Mouse (Mus musculus) brain, embryonic 18.5 days (tissue): Measurements from ENCODE around the gene Gab1.

Experiments used
- DNase-seq: peaks from one replicate; pipeline ENCODE4 v3.0.0-alpha.2; 2012; ENCODE audit warnings: low read depth, low spot score

Gab1 gene

GRCm38 (mm10) chr8:80880196-80881106 lies at the start of gene Gab1:
Gene Gab1 (minus strand): TSS chr8:80880519.
- DNase-seq = peak; percentile 82

- DNase-seq = no peak
Observed at GRCm38 (mm10) chr8:80928770-80929169, 48.5 kb upstream of the Gab1 start.

GRCm38 (mm10) chr8:80923794-80924316 lies 43.5 kb upstream of the Gab1 start:
- no peak for DNase-seq

DNA sequence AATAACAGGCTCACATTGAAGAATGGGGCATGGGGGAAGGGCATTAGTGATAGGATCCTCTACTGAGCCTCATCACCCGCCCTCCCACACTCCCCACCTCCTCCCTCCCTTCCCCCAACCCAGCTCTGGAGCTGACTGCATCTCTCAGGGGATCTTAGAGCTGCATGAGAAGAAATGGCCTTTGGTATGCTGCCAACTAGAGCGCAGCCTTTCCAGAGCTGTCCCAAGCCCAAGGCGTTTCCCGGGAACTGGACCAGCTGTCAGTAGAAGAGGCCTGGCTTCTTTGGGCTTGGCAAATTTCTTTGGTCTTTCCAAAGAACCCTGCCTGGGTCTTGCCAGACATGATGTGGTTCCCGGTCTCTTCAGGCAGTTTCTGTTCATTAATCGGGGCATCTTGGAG lies 42.3 kb upstream of the Gab1 start:
- peak; percentile 51 for DNase-seq

GRCm38 (mm10) chr8:80919130-80919529 lies 38.8 kb upstream of the Gab1 start:
- no peak for DNase-seq

DNA sequence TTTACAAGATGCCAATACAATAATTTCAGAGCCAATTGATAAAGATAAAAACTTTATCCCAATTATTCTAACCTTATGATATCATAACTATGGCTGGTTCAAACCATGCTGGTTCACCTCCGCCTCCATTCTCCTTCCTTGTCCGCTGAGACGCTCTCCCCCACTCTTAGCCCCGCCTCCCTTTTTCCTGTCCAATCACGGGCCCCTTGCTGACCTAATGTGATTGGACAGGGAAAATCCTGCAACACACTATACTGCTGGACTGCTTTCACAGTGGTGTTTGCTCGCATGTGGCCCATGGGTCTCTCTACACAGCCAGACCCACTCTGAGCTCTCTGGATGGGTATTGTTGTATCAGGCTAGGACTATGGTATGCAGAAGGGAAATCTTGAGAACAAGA lies 38.2 kb upstream of the Gab1 start:
- DNase-seq = no peak

GRCm38 (mm10) chr8:80916463-80917235 lies 36.3 kb upstream of the Gab1 start:
- no peak for DNase-seq

GRCm38 (mm10) chr8:80913016-80913748 lies 32.9 kb upstream of the Gab1 start:
- peak; percentile 40 for DNase-seq

DNA sequence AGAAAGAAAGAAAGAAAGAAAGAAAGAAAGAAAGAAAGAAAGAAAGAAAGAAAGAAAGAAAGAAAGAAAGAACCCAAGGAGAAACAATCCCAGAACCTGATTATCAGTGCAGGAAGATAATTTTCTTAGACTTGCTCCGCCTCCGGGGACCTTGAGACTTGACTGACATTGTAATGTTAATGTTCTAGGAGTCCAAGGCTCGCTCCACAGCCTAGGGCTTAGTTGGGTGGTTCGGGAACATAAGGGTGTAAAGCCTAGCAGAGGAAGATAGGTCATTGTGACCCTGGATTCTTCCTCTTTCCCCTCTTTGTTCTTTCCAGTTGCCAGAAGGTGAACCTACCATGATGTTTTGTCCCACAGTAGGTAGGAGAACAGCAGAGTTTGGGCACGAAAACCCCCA lies 31.1 kb upstream of the Gab1 start:
- DNase-seq = no peak

GRCm38 (mm10) chr8:80908262-80908907 lies 28.1 kb upstream of the Gab1 start:
- DNase-seq = no peak

DNA sequence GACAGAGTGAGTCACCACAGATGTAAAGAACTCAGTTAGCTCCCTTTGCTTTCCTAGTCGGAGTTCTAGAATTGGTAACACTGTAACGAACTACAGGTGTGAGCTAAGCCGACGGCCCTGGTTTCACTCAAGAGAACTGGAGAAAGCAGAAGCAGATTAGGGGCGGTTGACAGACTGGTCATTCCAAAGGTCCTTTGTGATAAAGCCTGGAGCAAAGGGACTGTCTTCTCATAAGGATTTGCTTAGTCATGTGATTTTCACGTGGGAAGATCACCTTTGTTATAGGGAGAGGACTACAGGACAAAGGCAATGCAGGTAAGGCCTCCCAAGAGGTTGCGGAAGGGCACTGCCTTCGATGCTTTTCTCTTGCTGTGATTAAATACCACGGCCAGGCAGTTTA lies 22.0 kb upstream of the Gab1 start:
- no peak for DNase-seq

- DNase-seq = no peak
Observed at GRCm38 (mm10) chr8:80899364-80899763, 19.0 kb upstream of the Gab1 start.

GRCm38 (mm10) chr8:80896026-80896425 lies 15.7 kb upstream of the Gab1 start:
- DNase-seq = no peak

- DNase-seq = no peak
Observed at GRCm38 (mm10) chr8:80895397-80895796, 15.1 kb upstream of the Gab1 start.

GRCm38 (mm10) chr8:80894528-80894927 lies 14.2 kb upstream of the Gab1 start:
- no peak for DNase-seq

DNA sequence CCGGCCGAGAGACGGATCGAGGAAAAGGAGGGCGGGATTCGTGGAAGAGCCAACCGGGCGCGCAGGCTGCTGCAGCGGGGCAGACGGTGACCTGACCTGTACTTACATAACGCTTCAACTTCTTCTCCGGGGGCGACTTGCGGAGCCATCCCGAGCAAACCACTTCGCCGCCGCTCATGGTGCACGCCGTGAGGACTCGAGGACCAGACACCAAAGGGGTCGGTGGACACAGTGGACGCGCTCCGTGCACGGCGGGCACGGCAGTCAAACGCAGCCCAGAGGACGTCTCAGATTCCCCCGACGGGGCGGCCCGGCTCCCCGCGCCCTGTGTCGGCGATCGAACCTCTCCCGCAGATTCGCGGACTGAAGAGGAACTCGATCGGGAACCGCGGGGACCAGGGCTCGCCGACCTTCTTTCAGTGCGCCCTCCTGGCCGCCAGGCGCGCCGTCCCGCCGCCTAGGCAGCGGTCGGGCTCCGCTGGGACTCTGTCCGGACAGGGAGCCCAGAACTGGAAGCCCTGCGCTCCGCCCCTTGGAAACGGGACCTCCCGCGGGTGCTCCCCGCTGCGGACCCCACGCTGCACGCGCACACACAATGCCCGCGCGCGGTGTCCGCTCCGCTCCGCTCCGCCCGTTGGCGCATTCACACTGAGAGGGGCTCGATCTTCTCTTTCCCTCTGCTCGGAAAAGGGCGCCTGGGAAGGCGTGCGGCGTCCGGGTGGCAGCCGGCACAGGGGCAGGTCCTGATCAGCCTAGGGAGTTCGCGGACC lies 708 bp downstream of the Gab1 start:
- no peak for DNase-seq

GRCm38 (mm10) chr8:80878801-80879425 lies 1.4 kb downstream of the Gab1 start:
- DNase-seq = no peak

GRCm38 (mm10) chr8:80878146-80878545 lies 2.2 kb downstream of the Gab1 start:
- DNase-seq = no peak

- DNase-seq = no peak
Observed at GRCm38 (mm10) chr8:80875537-80875936, 4.8 kb downstream of the Gab1 start.
